In genomic region chr4:136357026-136357425, GRCm38 (mm10) we compare ENCODE assay signal across 12 mouse cellular contexts.
"Had no signal": no experiment of that assay in that cellular context is flagged by ENCODE, and none has a peak within 500 bp of the region (broad histone marks: within the 10 kb centered on the region; RNA-seq: fewer than 3 reads in every experiment).

No protein-coding gene starts in this region.

- H3K4me1 ChIP-seq: limb, embryonic 13.5 days; midbrain, embryonic 12.5 days; neural tube, embryonic 13.5 days had no signal

- H3K27ac ChIP-seq: left cerebral cortex, adult 2 months; limb, embryonic 13.5 days; liver, embryonic 14.5 days; midbrain, embryonic 12.5 days; neural tube, embryonic 13.5 days had no signal

- H3K9me3 ChIP-seq: limb, embryonic 13.5 days; midbrain, embryonic 12.5 days; neural tube, embryonic 13.5 days had no signal

- ATAC-seq: midbrain, embryonic 16.5 days had no signal

- H3K27me3 ChIP-seq: limb, embryonic 13.5 days; midbrain, embryonic 12.5 days; neural tube, embryonic 13.5 days had no signal

- DNase-seq: lung, adult 18-20 months; retina, postnatal 1 day; right cerebral cortex, postnatal 4 days; spleen, adult 18-20 months; thymus, adult 18-20 months; thymus, postnatal 14 days had no signal

- H3K4me2 ChIP-seq: limb, embryonic 13.5 days; midbrain, embryonic 12.5 days; neural tube, embryonic 13.5 days had no signal

- H3K9ac ChIP-seq: limb, embryonic 13.5 days; liver, embryonic 14.5 days; midbrain, embryonic 12.5 days; neural tube, embryonic 13.5 days had no signal

- H3K4me3 ChIP-seq: left cerebral cortex, adult 2 months; limb, embryonic 13.5 days; midbrain, embryonic 12.5 days; neural tube, embryonic 13.5 days had no signal
